Mouse (Mus musculus) stomach, postnatal 0 days (tissue): ENCODE measurements around the gene Cbx3.

ENCODE experiments used
- CTCF ChIP-seq: IDR thresholded peaks from 2 replicates; pipeline ENCODE4 v1.5.1; 2016; ENCODE audit warnings: antibody characterized with exemption, low read depth, mild to moderate bottlenecking, moderate library complexity
- EP300 ChIP-seq: optimal IDR thresholded peaks from 2 replicates; pipeline ENCODE3; 2016; ENCODE audit warnings: antibody characterized with exemption

- TF ChIP-seq CTCF = no peak
- no peak for TF ChIP-seq EP300
These were observed 12.9 kb upstream of the Cbx3 start for GRCm38 (mm10) chr6:51457283-51457682.
